ENCODE assay signal across 8 mouse cellular contexts in genomic region chr4:135205711-135206600, GRCm38 (mm10).
DNase-seq lines count a peak whose midpoint lies in the region; ATAC-seq and TF ChIP-seq lines count a peak whose summit lies in the region.

No protein-coding gene starts in this region.

- ATAC-seq in CD4-positive, CD25-positive, alpha-beta regulatory T cell, adult 4 months = peak; percentile 76
- peak; percentile 71; the same call in 1 of the 2 replicates for ATAC-seq in forebrain, embryonic 11.5 days (replicated peaks; ENCODE audit: low FRiP score)
- ATAC-seq in heart, postnatal 0 days (ENCODE audit: insufficient read depth, low read depth) = peak; percentile 74
- ATAC-seq in liver, embryonic 15.5 days (ENCODE audit: insufficient read depth) = peak; percentile 59
- 0 out of 2 replicates have a peak, but pooled peaks have one; percentile 37 for ATAC-seq in neural tube, embryonic 12.5 days (ENCODE audit: low FRiP score, low read depth)
- ATAC-seq in stomach, postnatal 0 days (ENCODE audit: low FRiP score, low TSS enrichment) = peak; percentile 41

- H3K9ac ChIP-seq in forebrain, embryonic 11.5 days (ENCODE audit: low read length) = peak overlapping the region; percentile 51
- no peak overlapping the region; the same call in 1 of the 2 replicates for H3K9ac ChIP-seq in heart, postnatal 0 days (replicated peaks; ENCODE audit: low read depth, low read length)
- H3K9ac ChIP-seq in liver, embryonic 15.5 days = peak overlapping the region; percentile 55
- H3K9ac ChIP-seq in neural tube, embryonic 12.5 days = peak overlapping the region; percentile 35; the same call in 1 of the 2 replicates
- H3K9ac ChIP-seq in stomach, postnatal 0 days (ENCODE audit: low read length) = peak overlapping the region; percentile 31; the same call in 1 of the 2 replicates

- DNase-seq in forebrain, embryonic 11.5 days (ENCODE audit: low spot score) = peak; percentile 93
- DNase-seq in heart, postnatal 0 days (ENCODE audit: low spot score) = peak; percentile 72
- peak; percentile 91 to 95 for DNase-seq in kidney, postnatal 36 days
- peak; percentile 84 for DNase-seq in stomach, postnatal 0 days (ENCODE audit: low spot score)

- H3K4me3 ChIP-seq in brown adipose tissue, adult 24 weeks (ENCODE audit: insufficient read depth, low read depth, low read length) = peak overlapping the region; percentile 51
- H3K4me3 ChIP-seq in forebrain, embryonic 11.5 days (ENCODE audit: low read depth, low read length) = peak overlapping the region; percentile 37
- peak overlapping the region; percentile 40 for H3K4me3 ChIP-seq in heart, postnatal 0 days (ENCODE audit: low read depth, low read length)
- peak overlapping the region; percentile 49 for H3K4me3 ChIP-seq in liver, embryonic 15.5 days (replicated peaks)
- peak overlapping the region; percentile 33 for H3K4me3 ChIP-seq in neural tube, embryonic 12.5 days
- H3K4me3 ChIP-seq in stomach, postnatal 0 days (ENCODE audit: low read depth, low read length) = peak overlapping the region; percentile 35

- no peaks in the 10 kb centered on the region for H3K36me3 ChIP-seq in forebrain, embryonic 11.5 days (ENCODE audit: control insufficient read depth, insufficient read depth, low read length)
- peaks cover 7% of the 10 kb centered on the region for H3K36me3 ChIP-seq in heart, postnatal 0 days (replicated peaks; ENCODE audit: control insufficient read depth, insufficient read depth, low read length)
- 0 out of 2 replicates have a peak, but pooled peaks cover 7% of the 10 kb centered on the region for H3K36me3 ChIP-seq in liver, embryonic 15.5 days (replicated peaks)
- peaks cover 5% of the 10 kb centered on the region for H3K36me3 ChIP-seq in neural tube, embryonic 12.5 days
- no peaks in the 10 kb centered on the region for H3K36me3 ChIP-seq in stomach, postnatal 0 days (ENCODE audit: control insufficient read depth, insufficient read depth, low read length)

- peaks cover 11% of the 10 kb centered on the region; the same call in 1 of the 2 replicates for H3K27me3 ChIP-seq in forebrain, embryonic 11.5 days (ENCODE audit: control insufficient read depth, insufficient read depth, low read length)
- H3K27me3 ChIP-seq in heart, postnatal 0 days (ENCODE audit: control insufficient read depth, insufficient read depth, low read length) = peaks cover 29% of the 10 kb centered on the region
- peaks cover 24% of the 10 kb centered on the region for H3K27me3 ChIP-seq in liver, embryonic 15.5 days
- H3K27me3 ChIP-seq in neural tube, embryonic 12.5 days (replicated peaks) = peaks cover 28% of the 10 kb centered on the region
- no peaks in the 10 kb centered on the region for H3K27me3 ChIP-seq in stomach, postnatal 0 days (ENCODE audit: control insufficient read depth, insufficient read depth, low read length)

- peak overlapping the region; percentile 86 for H3K4me2 ChIP-seq in forebrain, embryonic 11.5 days (ENCODE audit: low read depth, low read length, severe bottlenecking)
- H3K4me2 ChIP-seq in heart, postnatal 0 days (ENCODE audit: low read depth, low read length) = peak overlapping the region; percentile 68
- H3K4me2 ChIP-seq in liver, embryonic 15.5 days = peak overlapping the region; percentile 82
- peak overlapping the region; percentile 76 for H3K4me2 ChIP-seq in neural tube, embryonic 12.5 days (replicated peaks)
- H3K4me2 ChIP-seq in stomach, postnatal 0 days (replicated peaks; ENCODE audit: low read depth) = peak overlapping the region; percentile 69

- 2% methylated on average over 42 of the region's 47 CpGs for WGBS in forebrain, embryonic 11.5 days
- WGBS in heart, postnatal 0 days = 3% methylated on average over 42 of the region's 47 CpGs
- 1% methylated on average over 47 of the region's 47 CpGs for WGBS in liver, embryonic 15.5 days (ENCODE audit: insufficient replicate concordance)
- WGBS in neural tube, embryonic 12.5 days = 1% methylated on average over 47 of the region's 47 CpGs
- 6% methylated on average over 46 of the region's 47 CpGs for WGBS in stomach, postnatal 0 days

- no peak overlapping the region for H3K27ac ChIP-seq in brown adipose tissue, adult 24 weeks (replicated peaks; ENCODE audit: low read depth, low read length)
- H3K27ac ChIP-seq in forebrain, embryonic 11.5 days (ENCODE audit: low read depth, low read length) = no peak overlapping the region
- H3K27ac ChIP-seq in heart, postnatal 0 days (ENCODE audit: low read depth) = no peak overlapping the region
- H3K27ac ChIP-seq in liver, embryonic 15.5 days (replicated peaks) = peak overlapping the region; percentile 35
- H3K27ac ChIP-seq in neural tube, embryonic 12.5 days = no peak overlapping the region
- H3K27ac ChIP-seq in stomach, postnatal 0 days (replicated peaks) = no peak overlapping the region

- TF ChIP-seq CTCF in heart, postnatal 0 days (IDR thresholded peaks at IDR 0.05; ENCODE audit: low read depth) = peak; percentile 82
- peak; percentile 92 for TF ChIP-seq CTCF in stomach, postnatal 0 days (IDR thresholded peaks at IDR 0.05; ENCODE audit: low read depth)

- H3K4me1 ChIP-seq in brown adipose tissue, adult 24 weeks (ENCODE audit: control insufficient read depth, insufficient read depth, insufficient read length, low read length) = no peaks in the 10 kb centered on the region; the same call in 1 of the 2 replicates
- peaks cover 5% of the 10 kb centered on the region; the same call in 1 of the 2 replicates for H3K4me1 ChIP-seq in forebrain, embryonic 11.5 days (replicated peaks; ENCODE audit: control insufficient read depth, insufficient read depth, low read length)
- peaks cover 5% of the 10 kb centered on the region for H3K4me1 ChIP-seq in heart, postnatal 0 days (ENCODE audit: control insufficient read depth, insufficient read depth)
- H3K4me1 ChIP-seq in liver, embryonic 15.5 days (replicated peaks) = peaks cover 35% of the 10 kb centered on the region
- H3K4me1 ChIP-seq in neural tube, embryonic 12.5 days = peaks cover 9% of the 10 kb centered on the region
- H3K4me1 ChIP-seq in stomach, postnatal 0 days (replicated peaks; ENCODE audit: control insufficient read depth, insufficient read depth) = peaks cover 3% of the 10 kb centered on the region; the same call in 1 of the 2 replicates

- H3K9me3 ChIP-seq in forebrain, embryonic 11.5 days (ENCODE audit: control insufficient read depth, low read length) = no peaks in the 10 kb centered on the region
- H3K9me3 ChIP-seq in heart, postnatal 0 days (replicated peaks; ENCODE audit: control insufficient read depth, low read length) = no peaks in the 10 kb centered on the region
- H3K9me3 ChIP-seq in liver, embryonic 15.5 days (replicated peaks) = no peaks in the 10 kb centered on the region
- no peaks in the 10 kb centered on the region for H3K9me3 ChIP-seq in neural tube, embryonic 12.5 days
- H3K9me3 ChIP-seq in stomach, postnatal 0 days (ENCODE audit: control insufficient read depth, low read length) = no peaks in the 10 kb centered on the region

- TF ChIP-seq EP300 in heart, postnatal 0 days (IDR thresholded peaks at IDR 0.05; ENCODE audit: low read depth) = no peak
- TF ChIP-seq EP300 in stomach, postnatal 0 days (optimal IDR thresholded peaks at IDR 0.05) = no peak
